Mouse (Mus musculus) frontal cortex, adult 2 months (tissue): ENCODE data around the gene Zbp1. TPM values are rescaled to one million over a fixed set of nuclear protein-coding genes. Genes with fewer than 3 reads are reported as not detected.

Experiments
- DNase-seq, 2 experiments: peaks; one replicate each; pipeline ENCODE4 v3.0.0; 2022; ENCODE audit warnings: low spot score in 1 of 2; ENCODE audit errors: extremely low spot score in 1 of 2
- polyA plus RNA-seq: library from polyadenylated mRNA; depleted of rRNA; stranded (reverse); fragments of >200 nt; gene quantifications from 2 replicates; pipeline ENCODE4 v1.2.3, GENCODE M21; 2012; rRNA removed

Gene Zbp1
- polyA plus RNA-seq, 1 experiment = 0.40 TPM

- no peak for DNase-seq
Observed at GRCm38 (mm10) chr2:173158390-173159055, 60.2 kb downstream of the Zbp1 start.

GRCm38 (mm10) chr2:173157871-173158270 is 60.9 kb downstream of the Zbp1 start:
- no peak for DNase-seq

GRCm38 (mm10) chr2:173157376-173157775 is 61.3 kb downstream of the Zbp1 start:
- no peak for DNase-seq

GRCm38 (mm10) chr2:173156923-173157322 is 61.8 kb downstream of the Zbp1 start:
- DNase-seq = no peak

Other genes starting within 250 kb of the Zbp1 start
- 0.76 and 1.0 TPM in 2 replicates for gene Spo11, start 241.2 kb downstream of the Zbp1 start, polyA plus RNA-seq
- gene Rae1, start 218.8 kb downstream of the Zbp1 start, polyA plus RNA-seq = 69.7 and 82.4 TPM in 2 replicates
- gene Rbm38, start 198.4 kb downstream of the Zbp1 start, polyA plus RNA-seq = 5.1 and 6.8 TPM in 2 replicates
- not detected in 2 replicates for gene Ctcfl, start 99.4 kb downstream of the Zbp1 start, polyA plus RNA-seq
- gene Pck1, start 65.9 kb downstream of the Zbp1 start, polyA plus RNA-seq = 0.06 and 0.13 TPM in 2 replicates
- gene Pmepa1, start 57.6 kb upstream of the Zbp1 start, polyA plus RNA-seq = 40.4 and 57.2 TPM in 2 replicates